Mouse (Mus musculus) hindbrain, embryonic 12.5 days (tissue): Measurements from ENCODE around the gene Tshz2. TPM values are rescaled to one million over a fixed set of nuclear protein-coding genes. Genes with fewer than 3 reads are reported as not detected.

ENCODE experiments used
- ATAC-seq: fragments of 200-750 bp; cut with Nextera tagmentation; 2 replicates; pipeline ENCODE4 v1.8.0; 2017; ENCODE audit warnings: moderate TSS enrichment; ENCODE audit not compliant: low FRiP score
- H3K27ac ChIP-seq: fragments of 300-500 bp; sonication (generic); 2 replicates; pipeline ENCODE4 v1.5.1; 2016; ENCODE audit warnings: mild to moderate bottlenecking
- H3K27me3 ChIP-seq: fragments of 300-500 bp; sonication (generic); 2 replicates; pipeline ENCODE4 v1.6.1; 2016; ENCODE audit warnings: mild to moderate bottlenecking
- H3K36me3 ChIP-seq: fragments of 300-500 bp; sonication (generic); 2 replicates; pipeline ENCODE4 v1.6.1; 2016; ENCODE audit warnings: mild to moderate bottlenecking
- H3K4me1 ChIP-seq: fragments of 300-500 bp; sonication (generic); 2 replicates; pipeline ENCODE4 v1.6.1; 2016
- H3K4me2 ChIP-seq: fragments of 300-500 bp; sonication (generic); replicated peaks from 2 replicates; pipeline ENCODE4 v1.6.1; 2016; ENCODE audit warnings: mild to moderate bottlenecking
- H3K4me3 ChIP-seq: fragments of 300-500 bp; sonication (generic); 2 replicates; pipeline ENCODE4 v1.5.1; 2016; ENCODE audit warnings: mild to moderate bottlenecking
- H3K9ac ChIP-seq: fragments of 300-500 bp; sonication (generic); 2 replicates; pipeline ENCODE4 v1.6.1; 2016; ENCODE audit warnings: mild to moderate bottlenecking, moderate library complexity
- H3K9me3 ChIP-seq: fragments of 300-500 bp; sonication (generic); replicated peaks from 2 replicates; pipeline ENCODE4 v1.6.1; 2016; ENCODE audit warnings: mild to moderate bottlenecking
- WGBS: fragments of 180-500 bp; shearing (Covaris S2); methylation state at CpG from one replicate; pipeline ENCODE4 v1.1.7; 2016; 5-methylcytosine and 5-hydroxymethylcytosine counted together
- polyA plus RNA-seq: library from polyadenylated mRNA; unstranded; fragments of >200 nt; fragmentation: Nextera tagmentation; extraction: Ambion mirVana; gene quantifications from 2 replicates; pipeline ENCODE4 v1.2.1, GENCODE M21; 2016

Gene Tshz2
- polyA plus RNA-seq, 1 experiment from 2014 or later = 19.3 TPM

- no peak overlapping the region for H3K4me2 ChIP-seq
- 0 out of 2 replicates have a peak, but pooled peaks cover 3% of the 10 kb centered on the region for H3K4me1 ChIP-seq
- no peak overlapping the region for H3K27ac ChIP-seq
- no peak for ATAC-seq
- no peaks in the 10 kb centered on the region for H3K27me3 ChIP-seq
- 57% methylated on average over 5 of the region's 5 CpGs for WGBS
- H3K9me3 ChIP-seq = no peaks in the 10 kb centered on the region
- no peak overlapping the region for H3K9ac ChIP-seq
- H3K36me3 ChIP-seq = no peaks in the 10 kb centered on the region
- H3K4me3 ChIP-seq = no peak overlapping the region
These were observed 171.6 kb downstream of the Tshz2 start for GRCm38 (mm10) chr2:169804380-169804779.

GRCm38 (mm10) chr2:169805545-169805944 lies 172.7 kb downstream of the Tshz2 start:
- no peak for ATAC-seq
- Histone ChIP-seq H3K36me3 (no peaks in the 10 kb centered on the region), H3K4me1 (0 out of 2 replicates have a peak, but pooled peaks cover 3% of the 10 kb centered on the region), H3K9ac (no peak overlapping the region), H3K9me3 (no peaks in the 10 kb centered on the region), H3K27me3 (no peaks in the 10 kb centered on the region), H3K27ac (no peak overlapping the region), H3K4me3 (no peak overlapping the region), H3K4me2 (no peak overlapping the region)
- 90% methylated on average over 12 of the region's 12 CpGs for WGBS

GRCm38 (mm10) chr2:169811589-169811988 lies 178.8 kb downstream of the Tshz2 start:
- H3K9ac ChIP-seq = no peak overlapping the region
- no peaks in the 10 kb centered on the region for H3K9me3 ChIP-seq
- ATAC-seq = no peak
- H3K36me3 ChIP-seq = no peaks in the 10 kb centered on the region
- WGBS = 64% methylated on average over 5 of the region's 5 CpGs
- H3K4me1 ChIP-seq = peaks cover 19% of the 10 kb centered on the region
- no peak overlapping the region for H3K4me2 ChIP-seq
- no peak overlapping the region for H3K27ac ChIP-seq
- H3K27me3 ChIP-seq = no peaks in the 10 kb centered on the region
- H3K4me3 ChIP-seq = no peak overlapping the region

- Histone ChIP-seq H3K27ac (no peak overlapping the region; the same call in 1 of the 2 replicates), H3K4me3 (no peak overlapping the region), H3K9me3 (no peaks in the 10 kb centered on the region), H3K4me2 (no peak overlapping the region), H3K9ac (no peak overlapping the region), H3K36me3 (no peaks in the 10 kb centered on the region), H3K27me3 (no peaks in the 10 kb centered on the region), H3K4me1 (peaks cover 19% of the 10 kb centered on the region)
- ATAC-seq = peak; percentile 31; the same call in 1 of the 2 replicates
- WGBS = 78% methylated on average over 8 of the region's 8 CpGs
These were observed 179.2 kb downstream of the Tshz2 start for GRCm38 (mm10) chr2:169812055-169812454.

- Histone ChIP-seq H3K9ac (no peak overlapping the region), H3K4me3 (no peak overlapping the region), H3K36me3 (no peaks in the 10 kb centered on the region), H3K9me3 (no peaks in the 10 kb centered on the region), H3K4me1 (peaks cover 19% of the 10 kb centered on the region), H3K27me3 (no peaks in the 10 kb centered on the region), H3K27ac (no peak overlapping the region), H3K4me2 (no peak overlapping the region)
- ATAC-seq = no peak
- WGBS = 95% methylated on average over 7 of the region's 7 CpGs
These were observed 180.1 kb downstream of the Tshz2 start for GRCm38 (mm10) chr2:169812940-169813339.

GRCm38 (mm10) chr2:169814351-169814750 lies 181.5 kb downstream of the Tshz2 start:
- Histone ChIP-seq H3K4me3 (no peak overlapping the region), H3K27me3 (no peaks in the 10 kb centered on the region), H3K4me1 (peaks cover 19% of the 10 kb centered on the region), H3K4me2 (no peak overlapping the region), H3K9me3 (no peaks in the 10 kb centered on the region), H3K27ac (0 out of 2 replicates have a peak overlapping the region, but pooled peaks have one; percentile 25), H3K36me3 (no peaks in the 10 kb centered on the region), H3K9ac (no peak overlapping the region)
- 73% methylated on average over 3 of the region's 3 CpGs for WGBS
- ATAC-seq = no peak

GRCm38 (mm10) chr2:169814757-169815156 lies 181.9 kb downstream of the Tshz2 start:
- no peak overlapping the region for H3K9ac ChIP-seq
- 58% methylated on average over 10 of the region's 10 CpGs for WGBS
- H3K36me3 ChIP-seq = no peaks in the 10 kb centered on the region
- no peaks in the 10 kb centered on the region for H3K9me3 ChIP-seq
- no peak overlapping the region for H3K4me2 ChIP-seq
- no peak for ATAC-seq
- H3K27me3 ChIP-seq = no peaks in the 10 kb centered on the region
- peaks cover 19% of the 10 kb centered on the region for H3K4me1 ChIP-seq
- H3K27ac ChIP-seq = 0 out of 2 replicates have a peak overlapping the region, but pooled peaks have one; percentile 25
- no peak overlapping the region for H3K4me3 ChIP-seq

GRCm38 (mm10) chr2:169821021-169821441 lies 188.2 kb downstream of the Tshz2 start:
- H3K27me3 ChIP-seq = no peaks in the 10 kb centered on the region
- H3K4me1 ChIP-seq = peaks cover 5% of the 10 kb centered on the region; the same call in 1 of the 2 replicates
- WGBS = 87% methylated on average over 9 of the region's 9 CpGs
- H3K4me3 ChIP-seq = no peak overlapping the region
- no peaks in the 10 kb centered on the region for H3K9me3 ChIP-seq
- 0 out of 2 replicates have a peak overlapping the region, but pooled peaks have one; percentile 7 for H3K27ac ChIP-seq
- H3K36me3 ChIP-seq = no peaks in the 10 kb centered on the region
- ATAC-seq = no peak
- no peak overlapping the region for H3K9ac ChIP-seq
- H3K4me2 ChIP-seq = no peak overlapping the region

- no peak overlapping the region for H3K4me3 ChIP-seq
- H3K27me3 ChIP-seq = no peaks in the 10 kb centered on the region
- 68% methylated on average over 12 of the region's 12 CpGs for WGBS
- peaks cover 7% of the 10 kb centered on the region for H3K9me3 ChIP-seq
- H3K9ac ChIP-seq = no peak overlapping the region
- H3K36me3 ChIP-seq = no peaks in the 10 kb centered on the region
- peak; percentile 51 for ATAC-seq
- peaks cover 17% of the 10 kb centered on the region for H3K4me1 ChIP-seq
- peak overlapping the region; percentile 67 for H3K27ac ChIP-seq
- no peak overlapping the region for H3K4me2 ChIP-seq
These were observed 193.1 kb downstream of the Tshz2 start for GRCm38 (mm10) chr2:169825908-169826307.

- Histone ChIP-seq H3K27ac (peak overlapping the region; percentile 67), H3K4me1 (peaks cover 17% of the 10 kb centered on the region), H3K9me3 (peaks cover 7% of the 10 kb centered on the region), H3K27me3 (no peaks in the 10 kb centered on the region), H3K4me2 (no peak overlapping the region), H3K36me3 (no peaks in the 10 kb centered on the region), H3K4me3 (no peak overlapping the region), H3K9ac (no peak overlapping the region)
- ATAC-seq = 0 out of 2 replicates have a peak, but pooled peaks have one; percentile 27
- 48% methylated on average over 15 of the region's 15 CpGs for WGBS
These were observed 193.5 kb downstream of the Tshz2 start for GRCm38 (mm10) chr2:169826316-169826715.

GRCm38 (mm10) chr2:169826833-169827232 lies 194.0 kb downstream of the Tshz2 start:
- Histone ChIP-seq H3K27me3 (no peaks in the 10 kb centered on the region), H3K9me3 (peaks cover 7% of the 10 kb centered on the region), H3K36me3 (no peaks in the 10 kb centered on the region), H3K9ac (no peak overlapping the region), H3K4me1 (peaks cover 17% of the 10 kb centered on the region), H3K4me2 (no peak overlapping the region), H3K27ac (0 out of 2 replicates have a peak overlapping the region, but pooled peaks have one; percentile 67), H3K4me3 (no peak overlapping the region)
- 56% methylated on average over 8 of the region's 8 CpGs for WGBS
- no peak for ATAC-seq

GRCm38 (mm10) chr2:169832184-169832583 lies 199.4 kb downstream of the Tshz2 start:
- peak; percentile 21; the same call in 1 of the 2 replicates for ATAC-seq
- no peak overlapping the region for H3K9ac ChIP-seq
- WGBS = 59% methylated on average over 12 of the region's 12 CpGs
- H3K27me3 ChIP-seq = no peaks in the 10 kb centered on the region
- H3K27ac ChIP-seq = no peak overlapping the region
- H3K4me1 ChIP-seq = peaks cover 21% of the 10 kb centered on the region
- H3K4me3 ChIP-seq = no peak overlapping the region
- H3K36me3 ChIP-seq = no peaks in the 10 kb centered on the region
- H3K9me3 ChIP-seq = peaks cover 7% of the 10 kb centered on the region
- no peak overlapping the region for H3K4me2 ChIP-seq

GRCm38 (mm10) chr2:169833638-169834037 lies 200.8 kb downstream of the Tshz2 start:
- H3K9ac ChIP-seq = no peak overlapping the region
- no peak overlapping the region for H3K4me3 ChIP-seq
- no peak overlapping the region for H3K4me2 ChIP-seq
- H3K9me3 ChIP-seq = peaks cover 3% of the 10 kb centered on the region; the same call in 1 of the 2 replicates
- H3K4me1 ChIP-seq = peaks cover 20% of the 10 kb centered on the region
- H3K27ac ChIP-seq = peak overlapping the region; percentile 8; the same call in 1 of the 2 replicates
- no peaks in the 10 kb centered on the region for H3K27me3 ChIP-seq
- ATAC-seq = no peak
- H3K36me3 ChIP-seq = no peaks in the 10 kb centered on the region
- 66% methylated on average over 9 of the region's 9 CpGs for WGBS
